Mouse (Mus musculus) cortical plate, adult 2 months (tissue): ENCODE results near the gene 2410137M14Rik.

Source experiments
- CTCF ChIP-seq: fragments of 200-500 bp; IDR thresholded peaks from 2 replicates; pipeline ENCODE4 v1.5.1; 2011; ENCODE audit warnings: mild to moderate bottlenecking, control low read depth, low read length; ENCODE audit not compliant: insufficient read depth; ENCODE audit errors: extremely low read depth
- POLR2A ChIP-seq: fragments of 200-500 bp; IDR thresholded peaks from 2 replicates; pipeline ENCODE4 v1.6.1; 2011; ENCODE audit warnings: mild to moderate bottlenecking, low read length, control low read depth; ENCODE audit not compliant: insufficient read depth; ENCODE audit errors: extremely low read depth

DNA sequence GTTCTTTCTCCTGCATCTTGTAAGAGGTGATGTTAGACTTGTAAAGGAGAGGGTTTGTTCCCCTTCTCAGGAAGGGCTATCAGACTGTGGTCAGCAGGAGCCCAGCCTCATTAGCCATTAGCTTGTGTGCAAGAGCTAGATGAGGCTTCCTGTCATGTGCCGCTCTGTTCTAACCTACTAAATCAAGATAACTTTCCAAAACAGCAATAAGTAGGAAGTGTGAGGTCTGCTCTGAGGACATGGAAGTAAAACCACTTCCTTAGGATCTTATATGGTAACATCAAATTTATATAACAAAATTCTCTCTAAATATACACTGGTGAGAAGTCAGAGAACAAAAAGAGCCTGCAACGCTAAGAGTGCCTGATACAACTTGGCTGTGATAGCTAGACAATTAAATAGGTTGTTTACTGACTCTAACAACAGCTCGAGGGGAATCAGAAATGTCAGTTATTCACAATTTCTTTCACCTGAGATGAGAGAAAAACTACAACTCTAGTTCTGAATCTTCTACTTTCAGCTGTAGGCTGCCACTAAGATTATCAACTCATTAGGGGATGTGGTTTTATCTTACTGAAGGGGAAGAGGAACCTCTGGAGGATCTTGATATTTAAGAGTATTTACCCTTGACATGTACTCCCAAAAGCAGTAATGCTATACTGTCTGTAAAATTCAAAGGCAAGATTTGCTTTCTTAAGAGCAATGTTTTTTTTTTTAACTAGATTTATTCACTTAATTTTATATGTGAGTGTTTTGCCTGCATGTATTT is 11.5 kb upstream of the 2410137M14Rik start:
- TF ChIP-seq CTCF: no peak
- no peak for TF ChIP-seq POLR2A
